Mouse (Mus musculus) G1E (cell line): Measurements from ENCODE around the gene Sema5a.

Experiments
- CTCF ChIP-seq: IDR thresholded peaks from 2 replicates; pipeline ENCODE4 v1.5.1; 2012; ENCODE audit warnings: low read depth, low read length, inconsistent platforms, mixed read lengths
- GATA1 ChIP-seq: IDR thresholded peaks from 2 replicates; pipeline ENCODE4 v1.6.1; 2012; ENCODE audit warnings: borderline replicate concordance, low read length, inconsistent platforms, mixed read lengths
- GATA2 ChIP-seq: IDR thresholded peaks from 2 replicates; pipeline ENCODE4 v1.6.1; 2012; ENCODE audit warnings: low read depth, low read length, inconsistent platforms, borderline replicate concordance
- POLR2AphosphoS5 ChIP-seq: IDR thresholded peaks from 2 replicates; pipeline ENCODE4 v1.6.1; 2012; ENCODE audit warnings: low read depth, low read length, inconsistent platforms; ENCODE audit not compliant: insufficient replicate concordance
- TAL1 ChIP-seq: conservative IDR thresholded peaks from 2 replicates; pipeline ENCODE4 v1.6.1; 2012; ENCODE audit warnings: low read depth, low read length, inconsistent platforms, mixed read lengths

DNA sequence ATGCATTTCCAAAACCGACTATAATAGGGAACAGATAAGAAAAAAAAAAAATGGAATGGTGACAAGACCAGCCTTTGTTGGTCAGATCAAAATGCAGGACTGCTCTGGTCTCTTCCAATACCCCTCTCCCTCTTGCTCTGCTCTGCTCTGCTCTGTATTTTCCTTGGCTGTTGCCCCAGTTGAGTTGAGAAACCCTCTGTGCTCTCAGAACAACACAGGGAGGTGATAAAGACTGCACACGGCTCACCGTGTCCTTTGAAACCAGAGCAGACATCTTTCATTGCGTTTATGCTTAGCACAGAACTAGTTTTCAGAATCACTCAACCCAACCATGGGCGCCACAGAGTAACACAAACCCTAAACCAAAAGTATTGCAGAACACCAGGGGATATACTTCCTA, 72.5 kb downstream of the Sema5a start:
- TF ChIP-seq CTCF (no peak), GATA1 (no peak), TAL1 (no peak), GATA2 (no peak), POLR2AphosphoS5 (no peak)
